Mouse (Mus musculus) neural tube, postnatal 0 days (tissue): ENCODE results near the gene Serpina3k. TPM values are rescaled to one million over a fixed set of nuclear protein-coding genes. Genes with fewer than 3 reads are reported as not detected.

Experiments
- polyA plus RNA-seq: library from polyadenylated mRNA; unstranded; fragments of >200 nt; fragmentation: Nextera tagmentation; extraction: Ambion mirVana; gene quantifications from 2 replicates; pipeline ENCODE4 v1.2.1, GENCODE M21; 2015

Gene Serpina3k
- not detected in 2 replicates for polyA plus RNA-seq

DNA sequence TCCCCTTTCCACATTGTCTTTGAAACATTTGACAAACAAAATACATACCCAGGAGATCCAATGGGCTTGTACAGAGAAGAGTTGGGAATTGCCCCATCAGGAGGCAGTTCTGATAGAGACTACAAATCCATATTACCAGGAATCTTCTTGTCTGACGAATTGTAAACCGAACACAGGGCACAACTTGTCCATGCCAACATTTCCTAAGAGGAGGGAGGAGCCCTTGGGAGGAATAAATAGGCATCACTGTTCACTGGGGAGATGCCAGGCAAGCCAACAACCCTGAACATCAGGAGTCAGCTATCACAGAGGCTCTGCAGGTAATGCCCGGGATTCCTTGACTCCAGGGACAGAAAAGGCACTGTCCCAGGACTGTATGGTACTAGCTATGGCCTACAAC is at the start of gene Serpina3k, which contains the start of gene Serpina3m:
TSS of gene Serpina3k (plus strand) at position 261 of the 400 bp plus-strand sequence.
TSS of gene Serpina3m (plus strand) at position 261 of the 400 bp plus-strand sequence.

DNA sequence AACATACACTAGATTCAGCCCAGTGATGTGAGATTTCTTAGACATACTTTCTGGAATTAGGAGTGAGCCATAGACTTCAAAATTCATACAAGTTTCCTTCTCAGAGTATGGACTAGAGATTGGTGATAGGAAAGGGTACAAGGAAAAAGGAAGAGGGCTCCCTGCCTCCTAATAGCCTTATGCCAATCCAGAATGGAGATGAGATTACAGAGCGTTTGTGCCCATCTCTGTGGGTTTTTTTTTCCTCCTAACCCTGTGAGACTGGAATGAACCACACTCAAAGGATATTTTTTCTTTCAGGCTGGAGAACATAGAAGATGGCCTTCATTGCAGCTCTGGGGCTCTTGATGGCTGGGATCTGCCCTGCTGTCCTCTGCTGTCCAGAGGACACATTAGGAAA is 24.0 kb upstream of the Serpina3k start, which contains the start of gene Serpina3j:
TSS of gene Serpina3j (plus strand) at position 301 of the 400 bp plus-strand sequence.

Other genes with a start within 250 kb of the Serpina3k start
- gene Serpina5, start 237.4 kb upstream of the Serpina3k start, polyA plus RNA-seq, result not detected in 2 replicates
- gene Serpina3a, start 225.8 kb upstream of the Serpina3k start, polyA plus RNA-seq, result not detected in 2 replicates
- gene Serpina3b, start 210.5 kb upstream of the Serpina3k start, polyA plus RNA-seq, result not detected in 2 replicates
- 0.13 TPM in 1 of 2 replicates, not detected in the other for gene Serpina3c, start 184.6 kb upstream of the Serpina3k start, polyA plus RNA-seq
- not detected in 2 replicates for gene Serpina3f, start 123.9 kb upstream of the Serpina3k start, polyA plus RNA-seq
- 2.4 and 3.9 TPM in 2 replicates for gene Serpina3g, start 102.2 kb upstream of the Serpina3k start, polyA plus RNA-seq
- gene Serpina3i, start 75.4 kb upstream of the Serpina3k start, polyA plus RNA-seq, result 0.15 TPM in 1 of 2 replicates, not detected in the other
- gene Serpina3j, start 23.9 kb upstream of the Serpina3k start, polyA plus RNA-seq, result not detected in 2 replicates
- gene Serpina3m, start within 50 bp of the Serpina3k start, polyA plus RNA-seq, result not detected in 2 replicates
- 13.9 and 14.9 TPM in 2 replicates for gene Serpina3n, start 68.2 kb downstream of the Serpina3k start, polyA plus RNA-seq
- not detected in 2 replicates for gene Gsc, start 134.8 kb downstream of the Serpina3k start, polyA plus RNA-seq